Mouse (Mus musculus): ENCODE results near the gene BC049352.

DNA sequence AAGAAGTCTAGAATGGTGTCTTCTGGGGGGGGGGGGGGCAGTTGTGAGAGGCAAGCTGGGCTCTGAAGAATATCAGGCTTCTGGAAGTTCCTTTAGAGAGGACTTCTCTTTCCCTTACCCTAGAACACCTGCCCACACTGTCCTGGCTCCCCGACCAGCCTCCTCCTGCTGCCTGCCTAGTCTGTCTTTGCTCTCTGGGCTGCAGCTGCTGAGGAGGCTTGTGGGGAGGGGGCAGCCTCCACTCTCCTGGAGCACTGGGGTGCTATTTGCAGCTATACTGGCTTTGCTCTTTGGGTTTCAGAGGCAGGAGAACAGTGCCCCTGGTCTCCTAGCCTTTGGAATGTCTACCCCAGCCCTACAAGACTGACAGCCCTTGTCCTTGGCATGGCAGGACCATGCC is 30.9 kb upstream of the BC049352 start:
- TF ChIP-seq MYOD1 (IDR thresholded peaks at IDR 0.05; ENCODE audit: control insufficient read depth, insufficient read length, low read depth) = no peak
- no peak for TF ChIP-seq CTCF (IDR thresholded peaks at IDR 0.05; ENCODE audit: control insufficient read depth, insufficient read depth, insufficient read length)
- TF ChIP-seq USF1 (IDR thresholded peaks at IDR 0.05; ENCODE audit: low read depth) = no peak
- TF ChIP-seq MAX (IDR thresholded peaks at IDR 0.05) = no peak
- TF ChIP-seq MYOG (IDR thresholded peaks at IDR 0.05; ENCODE audit: control insufficient read depth, extremely low read depth, insufficient read length) = no peak
- no peak for TF ChIP-seq FOSL1 (IDR thresholded peaks at IDR 0.05; ENCODE audit: insufficient read depth, low read length, poor library complexity, severe bottlenecking)
